In genomic region chr4:55461927-55462326, GRCm38 (mm10) we compare ENCODE assay signal across 22 mouse cellular contexts.
A peak's percentile ranks its signal among the peaks of the same experiment; 100 is the strongest.
DNase-seq lines count a peak whose midpoint lies in the region; ATAC-seq and TF ChIP-seq lines count a peak whose summit lies in the region.
"Had no signal": no experiment of that assay in that cellular context is flagged by ENCODE, and none has a peak within 500 bp of the region (broad histone marks: within the 10 kb centered on the region; RNA-seq: fewer than 3 reads in every experiment).

No protein-coding gene starts in this region.

- no peaks in the 10 kb centered on the region for H3K27me3 ChIP-seq in heart, embryonic 12.5 days (replicated peaks)
- H3K27me3 ChIP-seq in ES-Bruce4 (ENCODE audit: control insufficient read depth, insufficient read depth, low read length, poor library complexity, severe bottlenecking) = no peaks in the 10 kb centered on the region
- H3K27me3 ChIP-seq: CH12.LX had no signal

- 75% methylated on average over 5 of the region's 5 CpGs for WGBS in heart, embryonic 12.5 days

- no peak for TF ChIP-seq POLR2A in ES-Bruce4 (IDR thresholded peaks at IDR 0.05; ENCODE audit: insufficient read depth, low read length)

- no peak overlapping the region for H3K4me2 ChIP-seq in heart, embryonic 12.5 days
- H3K4me2 ChIP-seq: hindbrain, embryonic 13.5 days had no signal

- TF ChIP-seq EP300 in ES-Bruce4 (IDR thresholded peaks at IDR 0.05; ENCODE audit: insufficient read depth, low read depth, low read length) = no peak

- no peak for DNase-seq in frontal cortex, postnatal 14 days (ENCODE audit: low spot score in 2 of 2)
- DNase-seq in heart, adult 18-20 months = peak; percentile 17 to 26
- peak; percentile 54 for DNase-seq in adipocyte (ENCODE audit: low spot score)
- no peak for DNase-seq in thymus, postnatal 4 days
- DNase-seq in neural tube, embryonic 10.5 days (ENCODE audit: extremely low spot score, low spot score) = no peak
- DNase-seq: adrenal gland, postnatal 36 days; cerebellum, adult 2 months; cerebellum, postnatal 10 days; gastrocnemius, postnatal 25 days; heart, postnatal 14 days; kidney, adult 11 months; kidney, adult 9 months had no signal

- H3K4me3 ChIP-seq in heart, embryonic 12.5 days = no peak overlapping the region
- H3K4me3 ChIP-seq in ES-Bruce4 (ENCODE audit: low read depth, low read length) = no peak overlapping the region
- H3K4me3 ChIP-seq: embryonic facial prominence, embryonic 10.5 days; forebrain, embryonic 10.5 days; hindbrain, embryonic 13.5 days had no signal

- H3K27ac ChIP-seq in heart, embryonic 12.5 days (ENCODE audit: poor library complexity, severe bottlenecking) = no peak overlapping the region
- H3K27ac ChIP-seq in ES-Bruce4 (ENCODE audit: insufficient read depth, low read length) = peak overlapping the region; percentile 53; the same call in 1 of the 2 replicates
- H3K27ac ChIP-seq: embryonic facial prominence, embryonic 10.5 days; forebrain, embryonic 10.5 days; hindbrain, embryonic 13.5 days; hindbrain, postnatal 0 days had no signal

- peaks cover 8% of the 10 kb centered on the region; the same call in 1 of the 2 replicates for H3K4me1 ChIP-seq in heart, embryonic 12.5 days (replicated peaks)
- H3K4me1 ChIP-seq in ES-Bruce4 (ENCODE audit: control insufficient read depth, insufficient read depth, low read length) = peaks cover 10% of the 10 kb centered on the region

- no peak for TF ChIP-seq CTCF in ES-Bruce4 (IDR thresholded peaks at IDR 0.05; ENCODE audit: low read depth, low read length)

- H3K36me3 ChIP-seq in heart, embryonic 12.5 days = no peaks in the 10 kb centered on the region
- H3K36me3 ChIP-seq in ES-Bruce4 (ENCODE audit: control insufficient read depth, insufficient read depth, low read length, poor library complexity, severe bottlenecking) = no peaks in the 10 kb centered on the region
- H3K36me3 ChIP-seq: embryonic facial prominence, embryonic 10.5 days; forebrain, embryonic 10.5 days; G1E; hindbrain, embryonic 13.5 days had no signal

- no peak overlapping the region for H3K9ac ChIP-seq in heart, embryonic 12.5 days
- H3K9ac ChIP-seq in ES-Bruce4 (ENCODE audit: low read depth, poor library complexity, severe bottlenecking) = no peak overlapping the region
- H3K9ac ChIP-seq: hindbrain, embryonic 13.5 days had no signal

- 0 out of 2 replicates have a peak, but pooled peaks have one; percentile 38 for ATAC-seq in frontal cortex, adult (ENCODE audit: low TSS enrichment)
- no peak for ATAC-seq in heart, embryonic 12.5 days (ENCODE audit: insufficient number of reproducible peaks, low FRiP score)
- ATAC-seq: forebrain, embryonic 14.5 days; hindbrain, postnatal 0 days had no signal

- H3K9me3 ChIP-seq in heart, embryonic 12.5 days (replicated peaks) = no peaks in the 10 kb centered on the region
- no peaks in the 10 kb centered on the region for H3K9me3 ChIP-seq in ES-Bruce4 (replicated peaks; ENCODE audit: control insufficient read depth, insufficient read depth, low read length, poor library complexity, severe bottlenecking)
- H3K9me3 ChIP-seq: embryonic facial prominence, embryonic 10.5 days; forebrain, embryonic 10.5 days; hindbrain, embryonic 13.5 days had no signal

Comparison
In these comparisons a context has a peak if more than half of its experiments do, and no peak if none do; other contexts are left out.
1. DNase-seq: peak in heart, adult 18-20 months (2 of 2) and adipocyte (single experiment); none in frontal cortex, postnatal 14 days (0 of 2), thymus, postnatal 4 days (single experiment) and neural tube, embryonic 10.5 days (single experiment).